Mouse (Mus musculus) MEL (cell line): ENCODE data around the gene Kdm4a. TPM values are rescaled to one million over a fixed set of nuclear protein-coding genes. Genes with fewer than 3 reads are reported as not detected.

ENCODE experiments used
- DNase-seq: peaks from one replicate; pipeline ENCODE4 v3.0.0; 2011; ENCODE audit warnings: low read depth, low spot score
- H3K27ac ChIP-seq: 2 replicates; pipeline ENCODE4 v1.5.1; 2012; ENCODE audit warnings: low read depth, mild to moderate bottlenecking, control low read depth, low read length, moderate library complexity; ENCODE audit not compliant: control insufficient read depth
- H3K27me3 ChIP-seq, 2 experiments: fragments of 150-350 bp in 1 of 2; sonication (generic) in 1 of 2; 2 replicates each; pipeline ENCODE4 v1.6.1; 2012; ENCODE audit warnings: low read length in 2 of 2, mild to moderate bottlenecking in 2 of 2, improper control_type of control experiment in 1 of 2, moderate library complexity in 1 of 2; ENCODE audit not compliant: insufficient read depth in 2 of 2, control insufficient read depth in 1 of 2
- H3K36me3 ChIP-seq, 2 experiments: 2 replicates each; pipeline ENCODE4 v1.6.1; 2012 to 2014; ENCODE audit warnings: low read length in 2 of 2, improper control_type of control experiment in 1 of 2, inconsistent platforms in 1 of 2, mild to moderate bottlenecking in 1 of 2; ENCODE audit not compliant: insufficient read depth in 2 of 2, control insufficient read depth in 1 of 2
- H3K4me1 ChIP-seq, 2 experiments: fragments of 150-350 bp in 1 of 2; sonication (generic) in 1 of 2; 2 replicates each; pipeline ENCODE4 v1.6.1; 2012; ENCODE audit warnings: low read length in 2 of 2, improper control_type of control experiment in 1 of 2, mild to moderate bottlenecking in 1 of 2; ENCODE audit not compliant: insufficient read depth in 2 of 2, control insufficient read depth in 1 of 2
- H3K4me3 ChIP-seq, 2 experiments: fragments of 150-350 bp in 1 of 2; sonication (generic) in 1 of 2; 2 replicates each; pipeline ENCODE4 v1.5.1; 2012; ENCODE audit warnings: low read depth in 2 of 2, low read length in 2 of 2, mild to moderate bottlenecking in 2 of 2, moderate library complexity in 2 of 2, control low read depth in 1 of 2, improper control_type of control experiment in 1 of 2; ENCODE audit not compliant: control insufficient read depth in 1 of 2, insufficient read depth in 1 of 2
- H3K79me2 ChIP-seq: 2 replicates; pipeline ENCODE4 v1.6.1; 2012; ENCODE audit warnings: mild to moderate bottlenecking, low read length, moderate library complexity; ENCODE audit not compliant: control insufficient read depth, poor library complexity, insufficient read depth
- H3K9ac ChIP-seq: 2 replicates; pipeline ENCODE4 v1.6.1; 2012; ENCODE audit warnings: low read depth, mild to moderate bottlenecking, control low read depth, low read length, moderate library complexity; ENCODE audit not compliant: control insufficient read depth, poor library complexity, severe bottlenecking
- H3K9me3 ChIP-seq: fragments of 150-350 bp; sonication (generic); replicated peaks from 2 replicates; pipeline ENCODE4 v1.6.1; 2012; ENCODE audit warnings: mild to moderate bottlenecking, low read length, improper control_type of control experiment, moderate library complexity; ENCODE audit not compliant: insufficient read depth
- BHLHE40 ChIP-seq: IDR thresholded peaks from 2 replicates; pipeline ENCODE4 v1.6.1; 2012; ENCODE audit warnings: low read depth, mild to moderate bottlenecking, inconsistent platforms, low read length, improper control_type of control experiment, borderline replicate concordance
- CHD1 ChIP-seq: IDR thresholded peaks from 2 replicates; pipeline ENCODE4 v1.6.1; 2012; ENCODE audit warnings: low read depth, mild to moderate bottlenecking, inconsistent platforms, low read length, improper control_type of control experiment
- CHD2 ChIP-seq: IDR thresholded peaks from 2 replicates; pipeline ENCODE4 v1.6.1; 2011; ENCODE audit warnings: low read length, improper control_type of control experiment
- CTCF ChIP-seq, 3 experiments: IDR thresholded peaks in 2 of 3; conservative IDR thresholded peaks in 1 of 3; 2 replicates each; pipeline ENCODE4 v1.5.1; 2011 to 2012; ENCODE audit warnings: low read length in 3 of 3, low read depth in 2 of 3, mild to moderate bottlenecking in 2 of 3, improper control_type of control experiment in 1 of 3, inconsistent platforms in 1 of 3, mixed read lengths in 1 of 3, moderate library complexity in 1 of 3; ENCODE audit not compliant: control insufficient read depth in 1 of 3, insufficient read depth in 1 of 3, poor library complexity in 1 of 3, severe bottlenecking in 1 of 3
- ELF1 ChIP-seq: IDR thresholded peaks from 2 replicates; pipeline ENCODE4 v1.6.1; 2014; ENCODE audit warnings: low read depth, mild to moderate bottlenecking, inconsistent platforms, low read length, improper control_type of control experiment, moderate library complexity
- EP300 ChIP-seq, 2 experiments: IDR thresholded peaks; 2 replicates each; pipeline ENCODE4 v1.6.1; 2011; ENCODE audit warnings: improper control_type of control experiment in 2 of 2, low read length in 2 of 2, low read depth in 1 of 2, mild to moderate bottlenecking in 1 of 2
- ETS1 ChIP-seq: IDR thresholded peaks from 2 replicates; pipeline ENCODE4 v1.6.1; 2012; ENCODE audit warnings: low read depth, mild to moderate bottlenecking, inconsistent platforms, low read length, improper control_type of control experiment, moderate library complexity
- GABPA ChIP-seq: IDR thresholded peaks from 2 replicates; pipeline ENCODE4 v1.6.1; 2012; ENCODE audit warnings: low read depth, mild to moderate bottlenecking, inconsistent platforms, low read length, improper control_type of control experiment, moderate library complexity
- JUND ChIP-seq: IDR thresholded peaks from 2 replicates; pipeline ENCODE4 v1.6.1; 2011; ENCODE audit warnings: low read depth, mild to moderate bottlenecking, improper control_type of control experiment, low read length
- MAFK ChIP-seq: IDR thresholded peaks from 2 replicates; pipeline ENCODE4 v1.6.1; 2011; ENCODE audit warnings: low read depth, mild to moderate bottlenecking, low read length, improper control_type of control experiment, borderline replicate concordance
- MAX ChIP-seq: IDR thresholded peaks from 2 replicates; pipeline ENCODE4 v1.6.1; 2011; ENCODE audit warnings: low read length, improper control_type of control experiment
- MXI1 ChIP-seq: IDR thresholded peaks from 2 replicates; pipeline ENCODE4 v1.6.1; 2011; ENCODE audit warnings: mild to moderate bottlenecking, low read depth, low read length, improper control_type of control experiment
- MYB ChIP-seq: IDR thresholded peaks from 2 replicates; pipeline ENCODE4 v1.6.1; 2011; ENCODE audit warnings: mild to moderate bottlenecking, low read depth, low read length, improper control_type of control experiment
- MYC ChIP-seq: IDR thresholded peaks from 2 replicates; pipeline ENCODE4 v1.6.1; 2011; ENCODE audit warnings: low read depth, mild to moderate bottlenecking, low read length, improper control_type of control experiment, moderate library complexity
- NRF1 ChIP-seq: IDR thresholded peaks from 2 replicates; pipeline ENCODE4 v1.6.1; 2014; ENCODE audit warnings: low read depth, mild to moderate bottlenecking, inconsistent platforms, low read length, improper control_type of control experiment, moderate library complexity; ENCODE audit not compliant: poor library complexity, insufficient read depth, severe bottlenecking
- POLR2A ChIP-seq, 2 experiments: IDR thresholded peaks; 2 replicates each; pipeline ENCODE4 v1.6.1; 2011 to 2012; ENCODE audit warnings: low read length in 2 of 2, mild to moderate bottlenecking in 2 of 2, control low read depth in 1 of 2, improper control_type of control experiment in 1 of 2, low read depth in 1 of 2, moderate library complexity in 1 of 2; ENCODE audit not compliant: control insufficient read depth in 1 of 2, insufficient read depth in 1 of 2, poor library complexity in 1 of 2
- POLR2AphosphoS2 ChIP-seq: IDR thresholded peaks from 2 replicates; pipeline ENCODE4 v1.6.1; 2011; ENCODE audit warnings: low read length, improper control_type of control experiment
- POLR2AphosphoS5 ChIP-seq: IDR thresholded peaks from 2 replicates; pipeline ENCODE4 v1.6.1; 2012; ENCODE audit warnings: low read depth, borderline replicate concordance, mild to moderate bottlenecking, inconsistent platforms, low read length, moderate library complexity, mixed read lengths
- RAD21 ChIP-seq: IDR thresholded peaks from 2 replicates; pipeline ENCODE4 v1.6.1; 2011; ENCODE audit warnings: mild to moderate bottlenecking, low read depth, low read length, improper control_type of control experiment
- RCOR1 ChIP-seq: IDR thresholded peaks from 2 replicates; pipeline ENCODE4 v1.6.1; 2012; ENCODE audit warnings: low read depth, mild to moderate bottlenecking, inconsistent platforms, low read length, improper control_type of control experiment
- SIN3A ChIP-seq: IDR thresholded peaks from 2 replicates; pipeline ENCODE4 v1.6.1; 2012; ENCODE audit warnings: low read length, improper control_type of control experiment, inconsistent platforms
- SMC3 ChIP-seq: IDR thresholded peaks from 2 replicates; pipeline ENCODE4 v1.6.1; 2011; ENCODE audit warnings: low read depth, low read length, improper control_type of control experiment
- TAL1 ChIP-seq: IDR thresholded peaks from 2 replicates; pipeline ENCODE4 v1.6.1; 2012; ENCODE audit warnings: mild to moderate bottlenecking, inconsistent platforms, low read length, moderate library complexity, mixed read lengths
- TCF12 ChIP-seq: IDR thresholded peaks from 2 replicates; pipeline ENCODE4 v1.6.1; 2014; ENCODE audit warnings: low read depth, mild to moderate bottlenecking, inconsistent platforms, low read length, improper control_type of control experiment, moderate library complexity
- UBTF ChIP-seq: IDR thresholded peaks from 2 replicates; pipeline ENCODE4 v1.6.1; 2012; ENCODE audit warnings: low read depth, mild to moderate bottlenecking, inconsistent platforms, low read length, improper control_type of control experiment, moderate library complexity, borderline replicate concordance; ENCODE audit not compliant: insufficient read depth
- USF1 ChIP-seq: IDR thresholded peaks from 2 replicates; pipeline ENCODE4 v1.6.1; 2014; ENCODE audit warnings: low read depth, mild to moderate bottlenecking, inconsistent platforms, low read length, improper control_type of control experiment, moderate library complexity
- USF2 ChIP-seq, 2 experiments: IDR thresholded peaks; 2 replicates each; pipeline ENCODE4 v1.6.1; 2011 to 2012; ENCODE audit warnings: improper control_type of control experiment in 2 of 2, low read length in 2 of 2, borderline replicate concordance in 1 of 2, inconsistent platforms in 1 of 2, low read depth in 1 of 2, mild to moderate bottlenecking in 1 of 2; ENCODE audit not compliant: insufficient read depth in 1 of 2
- ZC3H11A ChIP-seq: IDR thresholded peaks from 2 replicates; pipeline ENCODE4 v1.6.1; 2012; ENCODE audit warnings: low read depth, mild to moderate bottlenecking, inconsistent platforms, low read length, improper control_type of control experiment
- ZKSCAN1 ChIP-seq: IDR thresholded peaks from 2 replicates; pipeline ENCODE4 v1.6.1; 2012; ENCODE audit warnings: low read depth, mild to moderate bottlenecking, inconsistent platforms, low read length, improper control_type of control experiment, moderate library complexity
- ZNF384 ChIP-seq: IDR thresholded peaks from 2 replicates; pipeline ENCODE4 v1.6.1; 2012; ENCODE audit warnings: low read depth, mild to moderate bottlenecking, inconsistent platforms, low read length, improper control_type of control experiment
- polyA plus RNA-seq, 2 experiments: library from polyadenylated mRNA; stranded (reverse) in 1 of 2; unstranded in 1 of 2; fragments of >175 nt in 1 of 2; fragments of >200 nt in 1 of 2; gene quantifications; 2 replicates each; pipeline versions ENCODE4 v1.2.1 to v1.2.4; 2012; ENCODE audit warnings: low replicate concordance in 2 of 2, low read depth in 1 of 2; ENCODE audit not compliant: insufficient read length in 2 of 2, insufficient read depth in 1 of 2, missing spikeins in 1 of 2
- total RNA-seq: library from RNA; depleted of rRNA; stranded (reverse); fragments of 300-350 nt; gene quantifications from 2 replicates; pipeline ENCODE4 v1.2.3, GENCODE M21; 2012

Gene Kdm4a
- total and polyA plus RNA-seq, 3 experiments: 31.4 to 49.6 TPM; not detected in 1

DNA sequence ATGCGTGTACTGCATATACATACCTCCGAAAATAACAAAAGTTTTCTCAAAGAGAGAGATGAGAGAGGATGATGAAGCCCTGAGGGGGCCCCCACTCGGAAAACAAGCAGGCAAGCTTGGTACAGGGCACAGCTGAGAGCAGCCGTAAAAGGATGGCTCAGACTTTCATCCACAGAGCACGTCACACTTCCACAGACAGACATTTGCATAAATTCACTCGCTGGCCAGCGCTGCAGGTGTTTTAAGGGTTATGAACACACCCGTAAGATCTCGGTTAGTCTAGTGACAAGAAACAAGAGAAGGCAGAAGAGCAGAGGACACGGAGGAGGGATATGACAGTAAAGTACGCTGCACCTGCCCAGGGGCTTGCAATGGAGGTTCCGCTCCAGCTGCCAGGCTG, 7.4 kb downstream of the Kdm4a start:
- Histone ChIP-seq H3K79me2 (no peaks in the 10 kb centered on the region), H3K4me1 (no peaks in the 10 kb centered on the region), H3K27ac (no peak overlapping the region), H3K9me3 (no peaks in the 10 kb centered on the region), H3K27me3 (no peaks in the 10 kb centered on the region), H3K36me3 (peaks cover 2 to 18% of the 10 kb centered on the region in 2 experiments; a peak in 3 of 4 replicates), H3K4me3 (no peak overlapping the region), H3K9ac (no peak overlapping the region)
- no peak for TF ChIP-seq ETS1
- TF ChIP-seq MAX: no peak
- no peak for TF ChIP-seq USF2 (IDR thresholded peaks at IDR 0.05; ENCODE audit: borderline replicate concordance in 1 of 2, insufficient read depth in 1 of 2, low read depth in 1 of 2, low read length in 2 of 2)
- no peak for TF ChIP-seq NRF1
- TF ChIP-seq USF1: no peak
- no peak for TF ChIP-seq UBTF
- no peak for TF ChIP-seq CHD2
- TF ChIP-seq POLR2A (IDR thresholded peaks at IDR 0.05; ENCODE audit: control insufficient read depth in 1 of 2, insufficient read depth in 1 of 2, low read depth in 1 of 2, low read length in 2 of 2, poor library complexity in 1 of 2): no peak
- no peak for TF ChIP-seq MXI1
- no peak for TF ChIP-seq POLR2AphosphoS5
- TF ChIP-seq CTCF (IDR thresholded peaks at IDR 0.05 in 2 of 3, conservative IDR thresholded peaks at IDR 0.05 in 1 of 3; ENCODE audit: control insufficient read depth in 1 of 3, insufficient read depth in 1 of 3, low read depth in 2 of 3, low read length in 3 of 3, poor library complexity in 1 of 3, severe bottlenecking in 1 of 3): no peak
- no peak for TF ChIP-seq MYB
- no peak for TF ChIP-seq TAL1
- no peak for TF ChIP-seq GABPA
- no peak for TF ChIP-seq SMC3
- TF ChIP-seq CHD1: no peak
- no peak for TF ChIP-seq EP300 (IDR thresholded peaks at IDR 0.05; ENCODE audit: low read depth in 1 of 2, low read length in 2 of 2)
- TF ChIP-seq MAFK: no peak
- no peak for TF ChIP-seq JUND
- no peak for TF ChIP-seq RAD21
- no peak for DNase-seq

DNA sequence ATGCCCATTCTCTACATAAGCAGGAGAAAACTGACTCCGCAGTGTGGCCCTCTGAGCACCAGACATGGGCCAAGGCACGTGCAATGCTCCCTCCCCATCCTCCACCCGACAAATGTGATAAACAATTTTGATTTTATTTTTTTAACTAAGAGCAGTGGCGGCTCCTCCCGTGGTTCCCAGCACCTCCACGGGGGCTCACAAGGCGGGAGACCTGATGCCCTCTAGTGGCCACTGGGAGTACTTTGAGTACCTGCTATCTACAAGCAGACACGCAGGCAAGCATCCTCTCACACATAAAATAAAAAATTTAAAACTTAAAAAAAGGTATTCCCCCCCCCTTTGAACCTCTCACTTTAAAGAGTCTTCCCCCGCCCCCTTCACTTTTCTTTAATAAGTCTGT, 8.8 kb downstream of the Kdm4a start:
- H3K4me1 ChIP-seq: no peaks in the 10 kb centered on the region
- H3K27me3 ChIP-seq: no peaks in the 10 kb centered on the region
- H3K79me2 ChIP-seq: no peaks in the 10 kb centered on the region
- no peak overlapping the region for H3K4me3 ChIP-seq
- no peaks in the 10 kb centered on the region for H3K9me3 ChIP-seq
- H3K9ac ChIP-seq: no peak overlapping the region
- peaks cover under 1 to 21% of the 10 kb centered on the region in 2 experiments; a peak in 3 of 4 replicates for H3K36me3 ChIP-seq
- no peak overlapping the region for H3K27ac ChIP-seq
- DNase-seq: peak; percentile 75
- TF ChIP-seq BHLHE40: no peak
- TF ChIP-seq SMC3: peak; percentile 65
- TF ChIP-seq TAL1: no peak
- no peak for TF ChIP-seq POLR2AphosphoS5
- no peak for TF ChIP-seq ZKSCAN1
- no peak for TF ChIP-seq CHD1
- TF ChIP-seq MYC: no peak
- no peak for TF ChIP-seq CHD2
- no peak for TF ChIP-seq POLR2AphosphoS2
- TF ChIP-seq SIN3A: no peak
- no peak for TF ChIP-seq POLR2A (IDR thresholded peaks at IDR 0.05; ENCODE audit: control insufficient read depth in 1 of 2, insufficient read depth in 1 of 2, low read depth in 1 of 2, low read length in 2 of 2, poor library complexity in 1 of 2)
- no peak for TF ChIP-seq TCF12
- peak; percentile 54 for TF ChIP-seq RAD21
- TF ChIP-seq JUND: no peak
- peak; percentile 67 to 86 (median 70) for TF ChIP-seq CTCF (IDR thresholded peaks at IDR 0.05 in 2 of 3, conservative IDR thresholded peaks at IDR 0.05 in 1 of 3; ENCODE audit: control insufficient read depth in 1 of 3, insufficient read depth in 1 of 3, low read depth in 2 of 3, low read length in 3 of 3, poor library complexity in 1 of 3, severe bottlenecking in 1 of 3)
- no peak for TF ChIP-seq MAX
- TF ChIP-seq ZNF384: no peak
- no peak for TF ChIP-seq RCOR1
- TF ChIP-seq ETS1: no peak
- no peak for TF ChIP-seq ELF1
- no peak for TF ChIP-seq MXI1
- peak; percentile 41 for TF ChIP-seq ZC3H11A
